Mouse (Mus musculus) adrenal gland, postnatal 10 days (tissue): ENCODE measurements at regions not wholly inside any gene's neighbourhood (a gene's known extent, or its start where the extent isn't known, plus 50 kb on each side); places are given as distances from the start of the nearest gene placed in this dataset.
A peak's percentile ranks its signal among the peaks of the same experiment; 100 is the strongest.

ENCODE experiments used
- DNase-seq: peaks from one replicate; pipeline ENCODE4 v3.0.0; 2021; ENCODE audit warnings: mixed read lengths

- DNase-seq, result no peak
Measured at GRCm38 (mm10) chr5:53329591-53329990, 62.7 kb downstream of the Smim20 start.

- no peak for DNase-seq
Measured at GRCm38 (mm10) chr5:53336704-53337103, 69.8 kb downstream of the Smim20 start.

GRCm38 (mm10) chr5:53337816-53338215 lies 70.9 kb downstream of the Smim20 start:
- DNase-seq, result no peak

- no peak for DNase-seq
Measured at GRCm38 (mm10) chr5:53345164-53345563, 78.3 kb downstream of the Smim20 start.

- no peak for DNase-seq
Measured at GRCm38 (mm10) chr5:53346028-53346427, 79.1 kb downstream of the Smim20 start.

- DNase-seq, result no peak
Measured at GRCm38 (mm10) chr5:53346756-53347155, 79.9 kb downstream of the Smim20 start.

GRCm38 (mm10) chr5:53352852-53353251 lies 86.0 kb downstream of the Smim20 start:
- DNase-seq, result no peak

- no peak for DNase-seq
Measured at GRCm38 (mm10) chr5:53354296-53354695, 87.4 kb downstream of the Smim20 start.

- peak; percentile 87 for DNase-seq
Measured at GRCm38 (mm10) chr5:53355069-53355468, 88.2 kb downstream of the Smim20 start.

- no peak for DNase-seq
Measured at GRCm38 (mm10) chr5:53357086-53357608, 90.3 kb downstream of the Smim20 start.

GRCm38 (mm10) chr5:53358181-53358580 lies 91.3 kb downstream of the Smim20 start:
- DNase-seq, result no peak

GRCm38 (mm10) chr5:53359887-53360286 lies 93.0 kb downstream of the Smim20 start:
- no peak for DNase-seq

GRCm38 (mm10) chr5:53361295-53361694 lies 94.4 kb downstream of the Smim20 start:
- DNase-seq, result no peak

GRCm38 (mm10) chr5:53363898-53364297 lies 97.0 kb downstream of the Smim20 start:
- no peak for DNase-seq

GRCm38 (mm10) chr5:53366882-53367561 lies 98.9 kb upstream of the Rbpj start:
- DNase-seq, result no peak

- DNase-seq, result no peak
Measured at GRCm38 (mm10) chr5:53370272-53370671, 95.7 kb upstream of the Rbpj start.

GRCm38 (mm10) chr5:53371638-53372037 lies 94.3 kb upstream of the Rbpj start:
- DNase-seq, result peak; percentile 30

GRCm38 (mm10) chr5:53373315-53373714 lies 92.6 kb upstream of the Rbpj start:
- DNase-seq, result no peak

- no peak for DNase-seq
Measured at GRCm38 (mm10) chr5:53376856-53377255, 89.1 kb upstream of the Rbpj start.

GRCm38 (mm10) chr5:53377698-53378097 lies 88.3 kb upstream of the Rbpj start:
- DNase-seq, result no peak

GRCm38 (mm10) chr5:53378106-53378505 lies 87.8 kb upstream of the Rbpj start:
- no peak for DNase-seq

GRCm38 (mm10) chr5:53378599-53378998 lies 87.4 kb upstream of the Rbpj start:
- DNase-seq, result no peak

- no peak for DNase-seq
Measured at GRCm38 (mm10) chr5:53379612-53380011, 86.3 kb upstream of the Rbpj start.

- DNase-seq, result no peak
Measured at GRCm38 (mm10) chr5:53380203-53380602, 85.7 kb upstream of the Rbpj start.
